Mouse (Mus musculus): ENCODE measurements around the gene Pcp2.

The Pcp2 gene

GRCm38 (mm10) chr8:3625445-3625844 is at the start of gene Pcp2:
TSS of gene Pcp2 (minus strand) at chr8:3625545.
- in situ Hi-C loops (cut with MboI, MseI) = no loop called here

DNA sequence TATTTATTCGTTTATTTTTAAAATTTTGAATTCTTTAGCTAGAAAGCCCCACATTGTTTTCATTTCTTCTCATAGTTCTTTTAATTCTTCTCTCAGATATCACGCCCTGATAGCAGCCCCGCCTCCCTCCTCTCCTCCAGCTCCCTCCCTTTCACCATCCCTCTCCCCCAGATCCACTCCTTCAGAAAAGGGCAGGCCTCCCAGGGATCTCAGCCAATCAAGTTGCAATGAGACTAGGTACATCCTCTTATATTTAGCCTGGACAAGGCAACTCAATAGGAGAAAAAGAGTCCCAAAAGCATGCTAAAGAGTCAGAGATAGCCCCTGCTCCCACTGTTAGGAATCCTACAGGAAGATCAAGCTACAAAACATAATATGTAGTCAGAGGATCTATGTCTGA is 49.3 kb upstream of the Pcp2 start:
- in situ Hi-C loops (cut with MboI, MseI) = loop anchor here (5.0 to 10.0 kb wide), 3 partner anchors 37 to 450 kb away; partner anchors contain the start of gene Pex11g

DNA sequence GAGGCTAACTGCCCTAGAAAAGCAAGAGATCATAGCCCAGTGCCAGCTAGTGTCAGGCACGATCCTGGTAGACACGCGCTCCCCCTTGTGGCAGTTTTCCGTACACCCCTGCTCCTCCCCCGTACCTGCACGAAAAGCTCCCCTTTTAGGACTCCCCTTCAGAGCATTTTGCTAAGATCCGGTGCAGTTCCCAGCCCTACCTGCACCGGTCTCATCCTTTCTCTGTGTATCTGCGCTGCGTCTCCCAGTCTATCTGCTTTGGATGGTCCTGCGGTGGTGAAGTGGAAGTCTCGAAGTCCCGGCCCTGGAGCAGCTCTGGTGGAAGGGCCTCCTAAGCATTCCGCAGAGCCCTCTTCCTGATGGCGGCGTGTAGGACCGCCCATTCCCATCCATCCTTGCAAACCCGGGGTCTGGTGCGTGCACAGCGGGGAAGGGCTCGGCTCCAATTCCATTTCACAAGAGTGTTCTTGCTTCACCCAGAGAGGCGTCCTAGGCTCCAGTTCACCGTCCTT is 46.7 kb upstream of the Pcp2 start, which contains the start of gene Fcor:
Fcor (minus strand) TSS at position 383 of the 512 bp plus-strand sequence.
- in situ Hi-C loops (cut with MboI, MseI) = loop anchor here (5.0 to 10.0 kb wide), 3 partner anchors 35 to 447 kb away; partner anchors contain the start of gene Pex11g

DNA sequence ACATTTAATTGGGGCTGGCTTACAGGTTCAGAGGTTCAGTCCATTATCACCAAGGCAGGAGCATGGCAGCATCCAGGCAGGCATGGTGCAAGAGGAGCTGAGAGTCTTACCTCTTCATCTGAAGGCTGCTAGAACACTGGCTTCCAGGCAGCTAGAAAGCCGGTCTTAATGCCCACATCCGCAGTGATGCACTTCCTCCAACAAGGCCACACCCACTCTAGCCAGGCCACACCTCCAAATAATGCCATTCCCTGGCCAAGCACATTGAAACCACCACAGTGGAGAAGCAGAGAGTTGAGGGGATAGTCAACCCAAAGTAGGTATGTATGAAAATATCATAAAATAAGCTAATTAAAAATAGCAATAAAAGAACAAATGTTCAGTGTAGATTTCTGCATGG is 45.0 kb upstream of the Pcp2 start:
- in situ Hi-C loops (cut with MboI, MseI) = loop anchor here (5.0 to 10.0 kb wide), 3 partner anchors 33 to 446 kb away; partner anchors contain the start of gene Pex11g

DNA sequence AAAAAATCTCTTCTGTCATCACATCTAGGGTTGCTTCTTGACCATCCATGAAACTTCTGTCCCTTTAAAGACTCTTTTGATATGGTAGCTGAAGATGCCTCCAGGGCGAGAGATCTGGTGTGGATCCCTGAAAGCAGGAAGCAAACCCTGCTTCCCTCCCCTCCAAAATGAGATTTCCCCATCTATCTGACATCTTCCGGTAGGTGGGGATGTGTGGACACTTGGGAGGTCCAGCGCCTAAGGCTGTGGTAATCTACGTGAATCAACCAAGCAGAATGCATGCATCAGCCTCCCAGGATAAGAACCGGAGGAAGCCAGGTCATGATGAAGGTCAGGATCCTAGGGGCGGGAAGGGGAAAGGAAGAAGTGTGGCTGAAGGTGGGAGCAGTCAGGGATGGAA is 40.2 kb upstream of the Pcp2 start, which contains the start of gene Mcemp1:
Mcemp1 (plus strand) TSS at position 248 of the 400 bp plus-strand sequence.
- in situ Hi-C loops (cut with MboI, MseI) = no loop called here

DNA sequence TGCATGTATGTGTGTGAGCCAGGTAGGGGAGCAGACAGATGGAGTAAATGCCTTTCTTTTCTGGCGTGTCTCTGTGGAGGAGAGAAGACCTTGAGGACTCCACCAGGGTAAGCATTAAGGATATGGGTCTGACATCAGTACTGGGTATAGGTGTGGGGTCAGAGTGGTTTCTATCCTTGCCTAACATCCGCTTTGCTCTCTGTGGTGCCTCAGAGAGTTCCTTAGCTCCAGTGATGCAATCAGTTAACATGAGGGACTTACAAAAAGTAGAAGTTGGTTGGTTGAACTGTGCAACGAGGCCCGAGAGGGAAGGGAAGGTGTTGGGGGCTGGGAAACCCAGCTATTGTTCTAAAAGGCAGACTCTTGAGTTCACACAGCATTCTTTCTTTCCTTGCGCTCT is 39.1 kb upstream of the Pcp2 start:
- in situ Hi-C loops (cut with MboI, MseI) = no loop called here

GRCm38 (mm10) chr8:3660889-3661288 is 35.5 kb upstream of the Pcp2 start:
- in situ Hi-C loops (cut with MboI, MseI) = no loop called here

GRCm38 (mm10) chr8:3656725-3657381 is 31.5 kb upstream of the Pcp2 start:
- in situ Hi-C loops (cut with MboI, MseI) = no loop called here

DNA sequence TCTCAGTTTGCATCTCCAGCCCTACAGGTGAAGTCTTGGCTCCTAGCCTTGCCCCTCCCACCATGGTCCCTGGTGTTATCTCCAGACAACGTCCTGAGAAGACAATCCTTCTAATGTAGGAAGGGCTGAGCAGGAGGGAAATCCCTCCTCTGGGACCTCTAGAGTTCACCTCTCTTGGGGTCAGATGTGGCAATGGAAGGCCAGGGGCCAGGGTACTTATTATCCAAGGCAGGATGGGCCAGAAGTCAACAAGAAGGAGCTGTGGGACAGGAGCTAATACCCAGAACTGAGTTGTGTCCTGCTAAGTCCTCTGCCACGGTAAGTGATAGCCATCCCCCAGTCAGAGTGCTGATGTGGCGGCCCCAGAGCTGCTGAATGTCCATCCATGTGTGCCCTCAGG is 30.2 kb upstream of the Pcp2 start, which contains the start of gene Retn:
Retn (plus strand) TSS at position 245 of the 400 bp plus-strand sequence.
- in situ Hi-C loops (cut with MboI, MseI) = no loop called here

DNA sequence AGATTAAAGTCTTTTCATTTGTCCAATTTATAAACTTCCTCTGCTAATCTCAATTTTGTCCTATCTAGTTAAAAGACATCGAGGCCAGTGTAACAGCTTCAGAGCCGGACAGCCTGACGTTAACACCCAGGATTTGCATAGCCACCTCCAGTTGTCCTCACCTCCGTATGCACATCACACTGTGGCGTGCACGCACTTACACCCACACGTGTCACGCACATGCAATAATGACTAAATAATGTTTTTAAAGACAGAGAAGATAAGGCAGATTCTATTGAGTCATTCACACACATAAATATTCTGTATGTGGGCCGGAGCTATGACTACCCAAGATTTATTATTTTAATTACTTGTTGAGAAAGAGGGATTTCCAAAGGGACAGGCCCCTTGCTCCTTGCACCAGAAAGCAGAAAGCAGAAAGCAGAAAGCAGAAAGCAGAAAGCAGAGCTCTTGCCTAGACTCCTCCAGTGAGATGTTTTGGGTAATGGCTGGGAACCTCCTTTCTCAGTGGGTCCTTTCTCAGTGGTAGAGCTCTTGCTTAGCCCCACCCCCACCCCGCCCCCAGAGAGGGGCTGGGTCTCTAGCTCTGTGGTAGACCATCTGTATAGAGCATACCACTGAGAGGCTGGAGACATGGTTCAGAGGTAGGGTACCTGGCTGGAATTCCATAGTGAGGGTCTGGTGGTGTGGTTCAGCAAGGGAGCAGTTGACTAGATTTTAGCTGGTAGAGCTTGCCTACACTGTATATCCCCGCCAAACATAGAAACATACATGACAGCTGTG is 29.6 kb upstream of the Pcp2 start:
- in situ Hi-C loops (cut with MboI, MseI) = no loop called here

GRCm38 (mm10) chr8:3652845-3653244 is 27.5 kb upstream of the Pcp2 start:
- in situ Hi-C loops (cut with MboI, MseI) = no loop called here

DNA sequence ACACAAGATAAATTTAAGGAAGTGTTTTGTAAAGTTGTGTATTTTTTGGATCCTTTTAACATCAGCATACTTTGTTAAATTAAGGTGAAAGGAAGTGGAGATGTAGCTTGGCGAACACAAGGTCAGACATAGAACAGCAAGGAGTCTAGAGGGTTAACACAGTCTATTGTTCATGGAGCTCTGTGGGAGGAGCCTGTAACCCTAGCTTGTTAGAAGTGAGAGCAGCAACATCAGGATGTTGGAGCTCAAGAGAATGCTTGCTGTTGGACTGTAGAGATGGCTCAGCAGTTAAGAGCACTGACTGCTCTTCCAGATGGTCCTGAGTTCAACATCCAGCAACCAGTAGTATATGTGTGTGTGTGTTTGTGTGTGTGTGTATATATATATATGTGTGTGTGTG is 23.6 kb upstream of the Pcp2 start:
- in situ Hi-C loops (cut with MboI, MseI) = no loop called here

DNA sequence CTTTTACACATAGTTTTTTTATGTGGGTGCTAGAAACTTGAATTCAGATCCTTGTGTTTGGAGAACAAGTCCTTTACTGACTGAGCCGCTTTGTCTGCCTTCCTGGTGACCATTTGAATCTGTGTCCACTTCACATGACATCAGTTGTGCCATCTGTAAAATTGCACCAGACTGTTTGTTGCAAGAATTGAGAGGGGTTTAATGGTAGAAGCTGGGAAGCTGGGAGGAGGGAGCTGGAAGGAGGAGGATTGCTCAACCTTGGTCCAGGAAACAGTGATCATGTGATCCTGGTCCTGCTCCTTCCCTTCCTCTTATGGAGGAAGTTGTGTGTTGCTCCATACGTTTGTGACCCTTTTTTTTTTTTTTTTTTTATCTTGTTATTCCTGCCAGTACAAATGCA is 22.9 kb upstream of the Pcp2 start:
- in situ Hi-C loops (cut with MboI, MseI) = no loop called here

DNA sequence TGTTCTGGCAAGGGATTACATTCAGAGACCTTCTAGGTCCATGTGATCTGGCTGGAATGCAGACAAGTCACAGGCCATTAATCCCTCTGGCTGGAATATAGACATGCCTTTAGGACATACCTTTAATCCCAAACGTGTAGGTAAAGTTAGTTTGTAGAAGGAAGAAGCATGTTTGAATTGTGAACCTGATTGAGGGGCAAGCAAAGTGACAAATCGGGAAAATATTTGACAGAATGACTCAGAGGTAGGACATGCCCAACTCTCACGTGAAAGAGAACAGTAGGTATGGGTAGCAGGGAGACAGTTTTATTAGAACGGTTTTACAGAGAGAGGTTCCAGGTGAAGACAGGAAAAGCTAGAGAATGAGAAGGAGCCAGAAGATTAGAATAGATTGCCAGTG is 22.2 kb upstream of the Pcp2 start:
- in situ Hi-C loops (cut with MboI, MseI) = no loop called here

- in situ Hi-C loops (cut with MboI, MseI) = no loop called here
These were observed 21.6 kb upstream of the Pcp2 start for GRCm38 (mm10) chr8:3646824-3647531.

GRCm38 (mm10) chr8:3645804-3646203 is 20.5 kb upstream of the Pcp2 start:
- in situ Hi-C loops (cut with MboI, MseI) = no loop called here

DNA sequence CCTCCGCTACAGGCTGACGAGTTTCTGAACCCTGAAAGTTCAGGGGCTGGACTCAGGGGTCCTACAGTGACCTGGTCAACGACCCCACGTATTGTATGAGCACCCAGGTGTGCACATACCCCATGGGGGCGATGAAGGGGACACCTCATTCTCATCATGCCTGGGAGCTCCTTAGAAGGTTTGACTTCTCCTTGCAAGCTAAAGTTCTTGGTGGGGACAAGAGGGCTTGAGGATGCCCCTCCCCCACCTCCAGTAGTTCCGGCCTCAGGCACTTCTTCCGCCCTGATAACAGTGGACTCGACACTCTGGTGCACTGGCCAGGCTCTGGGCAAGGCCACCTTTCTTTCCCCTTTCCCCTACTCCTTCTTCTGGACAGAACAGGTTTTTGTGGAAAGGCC is 6.1 kb upstream of the Pcp2 start:
- in situ Hi-C loops (cut with MboI, MseI) = loop anchor here (5.0 kb wide), 1 partner anchor 531 kb away; no protein-coding TSS in a partner anchor

DNA sequence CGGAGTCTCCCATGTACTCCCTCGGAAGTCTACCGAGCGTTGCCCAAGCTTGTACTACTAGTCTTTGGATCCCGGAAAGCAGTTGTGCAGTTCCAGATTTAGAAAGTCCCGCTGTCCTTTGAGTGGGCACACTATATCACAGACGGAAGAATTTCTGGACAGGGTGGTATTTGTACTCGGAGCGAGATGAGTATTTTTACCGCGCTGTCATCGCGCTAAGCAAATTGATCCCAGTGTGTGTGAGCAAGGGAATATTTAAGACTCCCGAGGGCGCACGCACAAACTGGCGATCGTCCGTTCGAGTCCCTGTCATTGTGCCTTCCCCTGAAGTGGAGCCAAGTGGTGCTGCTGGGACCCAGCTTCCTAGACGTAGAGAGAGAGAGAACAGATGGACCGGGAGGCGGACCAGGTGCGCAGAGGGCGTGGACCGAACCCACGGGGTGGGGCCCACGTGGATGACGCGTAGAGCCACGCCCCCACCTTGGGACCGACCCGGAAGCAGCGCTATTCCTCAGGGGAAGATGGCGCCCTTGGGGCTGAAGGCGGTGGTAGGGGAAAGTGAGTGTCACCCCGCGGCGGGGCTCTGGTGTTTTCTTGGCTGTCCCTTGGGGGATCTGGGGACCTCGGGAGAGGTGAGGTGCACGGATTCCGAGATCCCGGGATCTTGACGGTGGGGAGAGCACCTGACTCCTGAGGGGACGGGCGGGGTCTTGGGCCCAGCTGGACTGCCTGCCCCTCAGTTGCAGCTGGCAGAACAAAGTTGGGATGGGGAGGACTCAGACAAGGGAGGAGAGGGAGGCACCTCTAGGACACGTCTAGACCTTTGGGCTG is 5.5 kb upstream of the Pcp2 start, which contains the start of gene Stxbp2:
Stxbp2 (plus strand) TSS at position 309 of the 831 bp plus-strand sequence.
- in situ Hi-C loops (cut with MboI, MseI) = loop anchor here (5.0 kb wide), 1 partner anchor 531 kb away; no protein-coding TSS in a partner anchor

- in situ Hi-C loops (cut with MboI, MseI) = no loop called here
These were observed 2.7 kb upstream of the Pcp2 start for GRCm38 (mm10) chr8:3628014-3628413.

DNA sequence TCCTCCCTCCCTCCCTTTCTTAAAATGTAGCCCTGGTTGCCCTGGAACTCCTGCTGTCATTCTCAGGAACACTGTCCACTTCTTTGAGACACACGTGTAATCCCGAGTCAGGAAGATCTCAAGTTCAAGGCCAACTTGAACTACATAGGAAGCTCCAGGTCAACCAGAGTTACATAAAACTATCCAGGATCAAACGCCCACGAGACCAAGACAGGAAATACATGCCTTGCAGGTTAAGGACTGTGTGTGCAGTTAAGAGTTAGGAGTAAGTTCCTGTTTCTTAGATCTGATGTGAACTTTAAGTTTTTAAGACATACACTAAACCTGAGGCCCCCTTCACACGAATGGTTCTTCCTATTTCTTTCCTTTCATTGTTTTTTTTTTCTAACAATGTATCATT is 1.6 kb upstream of the Pcp2 start:
- in situ Hi-C loops (cut with MboI, MseI) = no loop called here

GRCm38 (mm10) chr8:3622119-3622518 is 3.2 kb downstream of the Pcp2 start:
- in situ Hi-C loops (cut with MboI, MseI) = no loop called here
